Comparison of ENCODE assay signal across 10 mouse cellular contexts in the genomic region with DNA sequence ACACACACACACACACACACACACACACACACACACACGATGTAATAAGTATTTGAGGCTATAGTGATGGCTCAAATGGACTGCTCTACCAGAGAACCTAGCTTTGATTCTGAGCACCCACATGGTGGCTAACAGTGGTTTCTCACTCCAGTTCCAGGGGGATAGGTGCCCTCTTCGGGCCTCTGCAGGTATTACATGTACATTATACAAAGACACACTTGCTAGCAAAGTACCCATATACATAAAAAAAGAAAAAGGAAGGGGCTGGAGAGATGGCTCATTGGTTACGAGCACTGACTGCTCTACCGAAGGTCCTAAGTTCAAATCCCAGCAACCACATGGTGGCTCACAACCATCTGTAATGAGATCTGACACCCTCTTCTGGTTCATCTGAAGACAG. TPM values are rescaled to one million over a fixed set of nuclear protein-coding genes. Genes with fewer than 3 reads are reported as not detected.
A peak's percentile ranks its signal among the peaks of the same experiment; 100 is the strongest.
DNase-seq lines count a peak whose midpoint lies in the region; ATAC-seq and TF ChIP-seq lines count a peak whose summit lies in the region.
"Had no signal": no experiment of that assay in that cellular context is flagged by ENCODE, and none has a peak within 500 bp of the region (broad histone marks: within the 10 kb centered on the region; RNA-seq: fewer than 3 reads in every experiment).

No protein-coding gene starts in this region.

- H3K4me2 ChIP-seq in intestine, postnatal 0 days (replicated peaks; ENCODE audit: low read depth), result no peak overlapping the region
- H3K4me2 ChIP-seq in intestine, embryonic 15.5 days (replicated peaks), result no peak overlapping the region
- H3K4me2 ChIP-seq: heart, embryonic 12.5 days; midbrain, embryonic 12.5 days had no signal

- WGBS in intestine, postnatal 0 days, result 96% methylated on average over 4 of the region's 4 CpGs
- WGBS in intestine, embryonic 15.5 days, result 91% methylated on average over 4 of the region's 4 CpGs

- no peaks in the 10 kb centered on the region for H3K27me3 ChIP-seq in intestine, postnatal 0 days (replicated peaks; ENCODE audit: control insufficient read depth, insufficient read depth, low read length)
- H3K27me3 ChIP-seq in intestine, embryonic 15.5 days (replicated peaks), result no peaks in the 10 kb centered on the region
- H3K27me3 ChIP-seq: heart, embryonic 12.5 days; midbrain, embryonic 12.5 days had no signal

- no peaks in the 10 kb centered on the region for H3K9me3 ChIP-seq in intestine, postnatal 0 days (ENCODE audit: control insufficient read depth)
- H3K9me3 ChIP-seq in intestine, embryonic 15.5 days, result no peaks in the 10 kb centered on the region
- H3K9me3 ChIP-seq: heart, embryonic 12.5 days; midbrain, embryonic 12.5 days had no signal

- no peak for ATAC-seq in intestine, postnatal 0 days
- ATAC-seq in intestine, embryonic 15.5 days, result no peak
- peak; percentile 60 for ATAC-seq in megakaryocyte, adult 5-6 weeks (ENCODE audit: poor library complexity, severe bottlenecking)

- no peaks in the 10 kb centered on the region for H3K4me1 ChIP-seq in intestine, postnatal 0 days (replicated peaks; ENCODE audit: control insufficient read depth, insufficient read depth, low read length)
- no peaks in the 10 kb centered on the region for H3K4me1 ChIP-seq in intestine, embryonic 15.5 days (replicated peaks)
- H3K4me1 ChIP-seq: heart, embryonic 12.5 days; midbrain, embryonic 12.5 days had no signal

- intact Hi-C loops in left cerebral cortex, postnatal 36 days (cut with DNase I), result no loop called here

- H3K36me3 ChIP-seq in intestine, postnatal 0 days (ENCODE audit: control insufficient read depth, insufficient read depth), result peaks cover 50% of the 10 kb centered on the region
- peaks cover 28% of the 10 kb centered on the region for H3K36me3 ChIP-seq in intestine, embryonic 15.5 days

- H3K9ac ChIP-seq in intestine, postnatal 0 days (ENCODE audit: low read depth, low read length), result no peak overlapping the region
- no peak overlapping the region for H3K9ac ChIP-seq in intestine, embryonic 15.5 days
- H3K9ac ChIP-seq: heart, embryonic 12.5 days; midbrain, embryonic 12.5 days had no signal

- no peak overlapping the region for H3K27ac ChIP-seq in intestine, postnatal 0 days (ENCODE audit: low read depth, low read length)
- no peak overlapping the region for H3K27ac ChIP-seq in intestine, embryonic 15.5 days
- H3K27ac ChIP-seq: midbrain, embryonic 12.5 days had no signal

- peak; percentile 49 for TF ChIP-seq CTCF in intestine, postnatal 0 days (IDR thresholded peaks at IDR 0.05; ENCODE audit: low read depth)

- H3K4me3 ChIP-seq in intestine, postnatal 0 days (ENCODE audit: low read depth, low read length), result no peak overlapping the region
- H3K4me3 ChIP-seq in intestine, embryonic 15.5 days (replicated peaks), result no peak overlapping the region
- H3K4me3 ChIP-seq: heart, embryonic 12.5 days; midbrain, embryonic 12.5 days had no signal

- peak; percentile 43 to 61 for DNase-seq in B cell, adult 2 months
- DNase-seq in NIH3T3 (ENCODE audit: low read depth), result peak; percentile 37
- DNase-seq in layer of hippocampus, adult 9-10 months (ENCODE audit: low spot score), result no peak
- no peak for DNase-seq in left cerebral cortex, postnatal 36 days (ENCODE audit: low spot score in 2 of 2)
- DNase-seq in adrenal gland, postnatal 4 days (ENCODE audit: low spot score in 2 of 2), result no peak

RNA-seq across cellular contexts. Expression of a gene that starts 11.3 kb away (rescaled TPM):
- polyA plus RNA-seq in intestine, postnatal 0 days (2015; fragmentation: Nextera tagmentation; extraction: Ambion mirVana), result 12.6 and 13.3 TPM in 2 replicates
- polyA plus RNA-seq in intestine, embryonic 15.5 days (2015; fragmentation: Nextera tagmentation; extraction: Ambion mirVana), result 29.6 and 31.4 TPM in 2 replicates
- total RNA-seq in megakaryocyte, adult 5-6 weeks (2015), result 22.7 and 29.1 TPM in 2 replicates
- total RNA-seq in megakaryocyte, adult 5-6 weeks (2017), result 35.3 and 37.8 TPM in 2 replicates
- 10 to 100 TPM; 30.9 to 43.3 TPM for total RNA-seq in left cerebral cortex, postnatal 36 days (2021)
- 10 to 100 TPM; 33.4 to 39.2 TPM for total RNA-seq in adrenal gland, postnatal 4 days (2021)

RNA-seq across cellular contexts. Expression of a gene that starts 57.4 kb away (rescaled TPM):
- 32.1 and 32.4 TPM in 2 replicates for polyA plus RNA-seq in intestine, postnatal 0 days (2015; fragmentation: Nextera tagmentation; extraction: Ambion mirVana)
- 78.5 and 94.9 TPM in 2 replicates for polyA plus RNA-seq in intestine, embryonic 15.5 days (2015; fragmentation: Nextera tagmentation; extraction: Ambion mirVana)
- total RNA-seq in megakaryocyte, adult 5-6 weeks (2015), result 94.4 and 96.0 TPM in 2 replicates
- 109 and 111 TPM in 2 replicates for total RNA-seq in megakaryocyte, adult 5-6 weeks (2017)
- 100 to 1,000 TPM; 180 to 201 TPM for total RNA-seq in left cerebral cortex, postnatal 36 days (2021)
- 10 to 100 TPM; 79.9 to 95.3 TPM for total RNA-seq in adrenal gland, postnatal 4 days (2021)

Comparison
In these comparisons a context has a peak if more than half of its experiments do, and no peak if none do; other contexts are left out.
1. DNase-seq: peak in B cell, adult 2 months (2 of 2) and NIH3T3 (single experiment); none in layer of hippocampus, adult 9-10 months (single experiment), left cerebral cortex, postnatal 36 days (0 of 2) and adrenal gland, postnatal 4 days (0 of 2).